16 mouse cellular contexts compared by ENCODE assay signal in genomic region chr2:131086667-131087390, GRCm38 (mm10). TPM values are rescaled to one million over a fixed set of nuclear protein-coding genes. Genes with fewer than 3 reads are reported as not detected.
DNase-seq lines count a peak whose midpoint lies in the region; ATAC-seq and TF ChIP-seq lines count a peak whose summit lies in the region.
"Had no signal": no experiment of that assay in that cellular context is flagged by ENCODE, and none has a peak within 500 bp of the region (broad histone marks: within the 10 kb centered on the region; RNA-seq: fewer than 3 reads in every experiment).

Gene Siglec1, minus strand, starts transcription at chr2:131086765.

- H3K4me1 ChIP-seq in liver, embryonic 12.5 days = peaks cover 7% of the 10 kb centered on the region
- H3K4me1 ChIP-seq in bone marrow macrophage, adult 2 months (ENCODE audit: control insufficient read depth, insufficient read depth, low read length) = peaks cover 70% of the 10 kb centered on the region
- H3K4me1 ChIP-seq: forebrain, embryonic 15.5 days; heart, embryonic 10.5 days; stomach, embryonic 15.5 days had no signal

- peaks cover 56% of the 10 kb centered on the region for H3K27me3 ChIP-seq in liver, embryonic 12.5 days (replicated peaks)
- H3K27me3 ChIP-seq in Patski = no peaks in the 10 kb centered on the region
- H3K27me3 ChIP-seq: forebrain, embryonic 15.5 days; stomach, embryonic 15.5 days had no signal

- DNase-seq in liver (no peak), Patski (ENCODE audit: low read depth, low spot score) (no peak)
- peak; percentile 19 to 31 for DNase-seq in lung, postnatal 4 days
- no peak for DNase-seq in embryo, embryonic 10.5 days (ENCODE audit: low spot score)
- DNase-seq in adrenal gland, postnatal 25 days = no peak
- no peak for DNase-seq in thymus, postnatal 10 days (ENCODE audit: low spot score in 2 of 2)
- DNase-seq: cerebellum, adult 11-12 months; heart, postnatal 4 days; liver, embryonic 13.5 days had no signal

- H3K9ac ChIP-seq in liver, embryonic 12.5 days = no peak within 1 kb of the TSS
- H3K9ac ChIP-seq: forebrain, embryonic 15.5 days; liver, embryonic 13.5 days; stomach, embryonic 15.5 days had no signal

- POLR2A ChIA-PET in Patski (lab: Charles Lee) = interaction anchor here (0.8 kb wide), 1 partner anchor 10 kb away, joined by 5 read pairs; no protein-coding TSS in a partner anchor

- CTCF ChIA-PET in Patski (lab: Charles Lee) = interaction anchor here (0.9 to 1.1 kb wide), 3 partner anchors 8 to 31 kb away, joined by 3 read pairs; no protein-coding TSS in a partner anchor

- H3K36me3 ChIP-seq in liver, embryonic 12.5 days = no peaks in the 10 kb centered on the region
- H3K36me3 ChIP-seq: forebrain, embryonic 15.5 days; heart, embryonic 10.5 days; liver, embryonic 13.5 days; midbrain, embryonic 10.5 days; stomach, embryonic 15.5 days had no signal

- 0 out of 2 replicates have a peak within 1 kb of the TSS, but pooled peaks have one; percentile 2 for H3K27ac ChIP-seq in liver, embryonic 12.5 days
- peak within 1 kb of the TSS; percentile 96 for H3K27ac ChIP-seq in bone marrow macrophage, adult 2 months (ENCODE audit: insufficient read depth, low read depth, low read length)
- H3K27ac ChIP-seq: forebrain, embryonic 15.5 days; heart, embryonic 10.5 days; liver, embryonic 13.5 days; midbrain, embryonic 10.5 days; stomach, embryonic 15.5 days had no signal

- no peak for TF ChIP-seq CTCF in Patski (IDR thresholded peaks at IDR 0.05)
- no peak for TF ChIP-seq CTCF in bone marrow macrophage, adult 2 months (IDR thresholded peaks at IDR 0.05; ENCODE audit: low read depth, low read length)

- H3K4me3 ChIP-seq in liver, embryonic 12.5 days = no peak within 1 kb of the TSS
- H3K4me3 ChIP-seq in bone marrow macrophage, adult 2 months (ENCODE audit: insufficient read depth, low read length) = peak within 1 kb of the TSS; percentile 47
- H3K4me3 ChIP-seq: forebrain, embryonic 15.5 days; heart, embryonic 10.5 days; liver, embryonic 13.5 days; midbrain, embryonic 10.5 days; stomach, embryonic 15.5 days had no signal

- no peaks in the 10 kb centered on the region for H3K9me3 ChIP-seq in liver, embryonic 12.5 days (replicated peaks)
- H3K9me3 ChIP-seq: forebrain, embryonic 15.5 days; heart, embryonic 10.5 days; liver, embryonic 13.5 days; midbrain, embryonic 10.5 days; stomach, embryonic 15.5 days had no signal

- ATAC-seq in liver, embryonic 12.5 days = no peak
- peak; percentile 54 for ATAC-seq in Patski
- ATAC-seq: forebrain, embryonic 15.5 days; inflammation-experienced regulatory T-cells, adult 6 months had no signal

- 58% methylated on average over 11 of the region's 11 CpGs for whole genome bisulfite sequencing in liver, embryonic 12.5 days (ENCODE audit: insufficient replicate concordance)

- in situ Hi-C loops in Patski (cut with MboI; ENCODE audit: low pct_unique_long_range_greater_than_20kb) = no loop called here

- no peak within 1 kb of the TSS for H3K4me2 ChIP-seq in liver, embryonic 12.5 days
- H3K4me2 ChIP-seq: forebrain, embryonic 15.5 days; liver, embryonic 13.5 days; stomach, embryonic 15.5 days had no signal

- TF ChIP-seq POLR2A in bone marrow macrophage, adult 2 months (IDR thresholded peaks at IDR 0.05; ENCODE audit: borderline replicate concordance, low read depth, low read length) = no peak

RNA-seq across cellular contexts. Expression of gene Siglec1, which starts in this region (rescaled TPM):
- 0.36 and 0.42 TPM in 2 replicates for polyA plus RNA-seq in liver, embryonic 12.5 days (2016; fragmentation: Nextera tagmentation; extraction: Ambion mirVana)
- 0.49 TPM for polyA plus RNA-seq in Patski (2021)
- 164 and 219 TPM in 2 replicates for polyA plus RNA-seq in bone marrow macrophage, adult 2 months (2012; ENCODE audit: insufficient read depth, insufficient read length, missing spikeins)
- 2.6 and 2.7 TPM in 2 replicates for total RNA-seq in adrenal gland, postnatal 25 days (2021)
- polyA plus RNA-seq: inflammation-experienced regulatory T-cells, adult 6 months had no signal

Comparison
In these comparisons a context has a peak if more than half of its experiments do, and no peak if none do; other contexts are left out.
1. RNA of gene Siglec1 (polyA plus RNA-seq): 164 to 219 TPM in bone marrow macrophage, adult 2 months; 0.49 TPM in Patski (single experiment) and 0.36 to 0.42 TPM in liver, embryonic 12.5 days; every median in the first group is over 100 times any median in the second.
2. Peak in ATAC-seq in Patski; RNA of the gene not detected or under 1 TPM.
3. DNase-seq: peak in lung, postnatal 4 days (2 of 2); none in liver (single experiment), Patski (single experiment), embryo, embryonic 10.5 days (single experiment), adrenal gland, postnatal 25 days (single experiment) and thymus, postnatal 10 days (0 of 2).